Mouse (Mus musculus) megakaryocyte, embryonic 14.5 days (primary cell): ENCODE results near the gene Pcyt1b. TPM values are rescaled to one million over a fixed set of nuclear protein-coding genes. Genes with fewer than 3 reads are reported as not detected.

ENCODE experiments used
- H3K27me3 ChIP-seq: replicated peaks from 2 replicates; pipeline ENCODE3; 2012; ENCODE audit warnings: inconsistent platforms
- H3K36me3 ChIP-seq: replicated peaks from 2 replicates; pipeline ENCODE3; 2012; ENCODE audit warnings: low read length, inconsistent platforms, mixed read lengths
- H3K4me1 ChIP-seq: 2 replicates; pipeline ENCODE4 v1.6.1; 2012; ENCODE audit warnings: inconsistent platforms
- H3K4me3 ChIP-seq: replicated peaks from 2 replicates; pipeline ENCODE3; 2012; ENCODE audit warnings: moderate library complexity, mild to moderate bottlenecking, inconsistent platforms
- H3K9me3 ChIP-seq: 2 replicates; pipeline ENCODE4 v1.6.1; 2012; ENCODE audit warnings: inconsistent platforms
- FLI1 ChIP-seq: IDR thresholded peaks from 2 replicates; pipeline ENCODE4 v1.6.1; 2012; ENCODE audit warnings: low read length, inconsistent platforms, mixed read lengths
- GATA1 ChIP-seq: IDR thresholded peaks from 3 replicates; pipeline ENCODE4 v1.6.1; 2012; ENCODE audit warnings: mixed read lengths, low read length, inconsistent platforms, borderline replicate concordance
- polyA plus RNA-seq: library from polyadenylated mRNA; stranded (reverse); fragments of >175 nt; gene quantifications from 2 replicates; pipeline ENCODE4 v1.2.3, GENCODE M21; 2012; ENCODE audit warnings: low replicate concordance; ENCODE audit not compliant: insufficient read depth

Pcyt1b gene
- polyA plus RNA-seq, 1 experiment = 8.9 TPM

GRCm38 (mm10) chrX:93730854-93731253 lies 76.2 kb downstream of the Pcyt1b start:
- peaks cover 76% of the 10 kb centered on the region for H3K36me3 ChIP-seq

GRCm38 (mm10) chrX:93732407-93732806 lies 77.7 kb downstream of the Pcyt1b start:
- Histone ChIP-seq H3K4me1 (no peaks in the 10 kb centered on the region), H3K27me3 (peaks cover 3% of the 10 kb centered on the region)

More at GRCm38 (mm10) chrX:93730854-93731253, 76.2 kb downstream of the Pcyt1b start:
- no peaks in the 10 kb centered on the region for H3K4me1 ChIP-seq
- H3K9me3 ChIP-seq = no peaks in the 10 kb centered on the region
- H3K27me3 ChIP-seq = peaks cover 3% of the 10 kb centered on the region
- H3K4me3 ChIP-seq = no peak overlapping the region
- no peak for TF ChIP-seq FLI1
- TF ChIP-seq GATA1 = no peak

DNA sequence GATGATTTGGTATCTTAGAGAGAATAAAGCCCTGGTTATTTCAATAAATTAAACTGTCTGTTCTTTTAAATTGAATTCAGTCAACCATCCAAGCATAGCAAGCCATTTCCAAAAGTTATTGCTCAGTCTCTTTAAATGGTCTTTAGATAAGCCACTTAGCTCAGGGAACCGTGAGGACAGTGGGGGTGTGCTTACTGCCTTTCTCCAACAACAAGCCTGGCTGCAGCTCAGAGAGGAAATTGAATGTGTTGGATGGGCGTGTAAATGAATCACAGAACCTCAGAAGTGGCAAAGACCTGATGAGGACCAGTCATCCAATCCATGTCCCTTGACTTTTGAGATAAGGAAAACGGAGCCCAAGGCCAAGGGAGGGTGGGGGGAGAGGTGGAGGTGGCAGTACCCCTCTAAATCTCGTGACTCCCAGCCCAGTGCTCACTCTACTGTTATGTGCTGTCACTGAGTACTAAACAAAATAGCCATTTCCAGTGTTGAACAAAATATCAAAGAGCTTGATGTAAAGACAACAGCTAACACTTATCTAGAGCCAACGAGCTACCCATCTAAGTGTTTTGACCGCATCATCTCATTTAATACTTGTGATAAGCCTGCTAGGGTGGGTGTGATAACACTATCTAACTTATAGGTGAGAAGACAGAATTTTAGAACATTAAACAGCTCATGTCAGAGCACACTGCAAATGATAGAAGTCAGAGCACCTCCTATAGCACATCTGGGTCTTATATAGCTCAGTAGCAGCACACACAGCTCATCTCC lies 78.5 kb downstream of the Pcyt1b start:
- Histone ChIP-seq H3K9me3 (no peaks in the 10 kb centered on the region), H3K27me3 (peaks cover 3% of the 10 kb centered on the region), H3K4me1 (no peaks in the 10 kb centered on the region), H3K4me3 (no peak overlapping the region), H3K36me3 (peaks cover 96% of the 10 kb centered on the region)
- TF ChIP-seq GATA1 = no peak
- no peak for TF ChIP-seq FLI1

More at GRCm38 (mm10) chrX:93732407-93732806, 77.7 kb downstream of the Pcyt1b start:
- peaks cover 91% of the 10 kb centered on the region for H3K36me3 ChIP-seq
- H3K4me3 ChIP-seq = no peak overlapping the region
- TF ChIP-seq GATA1 (no peak), FLI1 (no peak)
- no peaks in the 10 kb centered on the region for H3K9me3 ChIP-seq

GRCm38 (mm10) chrX:93749165-93749564 lies 94.5 kb downstream of the Pcyt1b start:
- Histone ChIP-seq H3K9me3 (peaks cover 3% of the 10 kb centered on the region; the same call in 1 of the 2 replicates), H3K4me1 (peaks cover 35% of the 10 kb centered on the region), H3K4me3 (no peak overlapping the region), H3K36me3 (peaks cover 68% of the 10 kb centered on the region), H3K27me3 (peaks cover 15% of the 10 kb centered on the region)
- TF ChIP-seq GATA1 = no peak

GRCm38 (mm10) chrX:93750566-93750965 lies 95.9 kb downstream of the Pcyt1b start:
- no peak overlapping the region for H3K4me3 ChIP-seq
- peaks cover 3% of the 10 kb centered on the region; the same call in 1 of the 2 replicates for H3K9me3 ChIP-seq
- H3K27me3 ChIP-seq = peaks cover 16% of the 10 kb centered on the region
- H3K4me1 ChIP-seq = peaks cover 23% of the 10 kb centered on the region
- peaks cover 66% of the 10 kb centered on the region for H3K36me3 ChIP-seq
- TF ChIP-seq GATA1 (no peak), FLI1 (no peak)

GRCm38 (mm10) chrX:93755210-93755842 lies 100.7 kb downstream of the Pcyt1b start:
- Histone ChIP-seq H3K4me3 (no peak overlapping the region), H3K27me3 (peaks cover 11% of the 10 kb centered on the region), H3K4me1 (no peaks in the 10 kb centered on the region), H3K9me3 (peaks cover 3% of the 10 kb centered on the region; the same call in 1 of the 2 replicates), H3K36me3 (peaks cover 60% of the 10 kb centered on the region)
- no peak for TF ChIP-seq FLI1
- TF ChIP-seq GATA1 = no peak

GRCm38 (mm10) chrX:93756867-93757455 lies 102.3 kb downstream of the Pcyt1b start:
- H3K4me1 ChIP-seq = no peaks in the 10 kb centered on the region
- no peak overlapping the region for H3K4me3 ChIP-seq
- peaks cover 72% of the 10 kb centered on the region for H3K36me3 ChIP-seq
- no peak for TF ChIP-seq GATA1
- TF ChIP-seq FLI1 = no peak
- peaks cover 9% of the 10 kb centered on the region for H3K27me3 ChIP-seq
- H3K9me3 ChIP-seq = peaks cover 3% of the 10 kb centered on the region; the same call in 1 of the 2 replicates

GRCm38 (mm10) chrX:93760770-93761169 lies 106.1 kb downstream of the Pcyt1b start:
- Histone ChIP-seq H3K4me3 (no peak overlapping the region), H3K9me3 (no peaks in the 10 kb centered on the region), H3K36me3 (peaks cover 81% of the 10 kb centered on the region), H3K27me3 (peaks cover 7% of the 10 kb centered on the region), H3K4me1 (no peaks in the 10 kb centered on the region)
- TF ChIP-seq FLI1 (no peak), GATA1 (no peak)

- Histone ChIP-seq H3K9me3 (no peaks in the 10 kb centered on the region), H3K36me3 (peaks cover 55% of the 10 kb centered on the region), H3K4me1 (peaks cover 21% of the 10 kb centered on the region), H3K27me3 (peaks cover 4% of the 10 kb centered on the region), H3K4me3 (no peak overlapping the region)
- TF ChIP-seq GATA1 (no peak), FLI1 (no peak)
Measured at GRCm38 (mm10) chrX:93789562-93789961, 134.9 kb downstream of the Pcyt1b start.

DNA sequence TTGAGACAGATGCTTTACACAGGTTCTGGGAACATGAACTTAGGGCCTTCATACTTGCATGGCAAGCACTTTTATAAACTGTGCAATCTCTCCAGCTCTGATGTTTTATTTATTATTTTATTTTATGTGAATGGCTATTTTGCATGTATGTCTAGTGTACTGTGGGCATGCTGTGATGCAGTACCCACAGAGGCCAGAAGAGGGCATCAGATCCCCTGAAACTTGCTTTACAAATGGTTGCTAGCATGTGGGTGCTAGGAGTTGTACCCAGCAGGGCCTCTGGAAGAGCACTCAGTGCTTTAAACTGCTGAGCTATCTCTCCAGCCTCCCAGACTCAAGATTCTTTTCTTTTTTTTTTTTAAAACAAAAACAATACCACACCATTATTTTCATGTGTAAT lies 138.5 kb downstream of the Pcyt1b start:
- Histone ChIP-seq H3K27me3 (no peaks in the 10 kb centered on the region), H3K4me3 (no peak overlapping the region), H3K9me3 (no peaks in the 10 kb centered on the region), H3K36me3 (peaks cover 49% of the 10 kb centered on the region), H3K4me1 (peaks cover 3% of the 10 kb centered on the region; the same call in 1 of the 2 replicates)
- no peak for TF ChIP-seq FLI1
- no peak for TF ChIP-seq GATA1

Other genes with a start within 250 kb of the Pcyt1b start
- gene Pola1, start 22.7 kb upstream of the Pcyt1b start, polyA plus RNA-seq = 1.1 and 2.2 TPM in 2 replicates
- gene Pdk3, start 177.3 kb downstream of the Pcyt1b start, polyA plus RNA-seq = 12.8 and 16.5 TPM in 2 replicates